Mouse (Mus musculus) urinary bladder, postnatal 4 days (tissue): ENCODE results near the gene Mepce.
"Not testable (repeated sequence)": the region's sequence is repeated elsewhere in the genome, so short reads cannot be mapped to it uniquely, and the experiment has no call there.

ENCODE experiments used
- DNase-seq, 2 experiments: peaks; one replicate each; pipeline ENCODE4 v3.0.0; 2021 to 2022; ENCODE audit warnings: low spot score in 2 of 2

The Mepce gene

DNA sequence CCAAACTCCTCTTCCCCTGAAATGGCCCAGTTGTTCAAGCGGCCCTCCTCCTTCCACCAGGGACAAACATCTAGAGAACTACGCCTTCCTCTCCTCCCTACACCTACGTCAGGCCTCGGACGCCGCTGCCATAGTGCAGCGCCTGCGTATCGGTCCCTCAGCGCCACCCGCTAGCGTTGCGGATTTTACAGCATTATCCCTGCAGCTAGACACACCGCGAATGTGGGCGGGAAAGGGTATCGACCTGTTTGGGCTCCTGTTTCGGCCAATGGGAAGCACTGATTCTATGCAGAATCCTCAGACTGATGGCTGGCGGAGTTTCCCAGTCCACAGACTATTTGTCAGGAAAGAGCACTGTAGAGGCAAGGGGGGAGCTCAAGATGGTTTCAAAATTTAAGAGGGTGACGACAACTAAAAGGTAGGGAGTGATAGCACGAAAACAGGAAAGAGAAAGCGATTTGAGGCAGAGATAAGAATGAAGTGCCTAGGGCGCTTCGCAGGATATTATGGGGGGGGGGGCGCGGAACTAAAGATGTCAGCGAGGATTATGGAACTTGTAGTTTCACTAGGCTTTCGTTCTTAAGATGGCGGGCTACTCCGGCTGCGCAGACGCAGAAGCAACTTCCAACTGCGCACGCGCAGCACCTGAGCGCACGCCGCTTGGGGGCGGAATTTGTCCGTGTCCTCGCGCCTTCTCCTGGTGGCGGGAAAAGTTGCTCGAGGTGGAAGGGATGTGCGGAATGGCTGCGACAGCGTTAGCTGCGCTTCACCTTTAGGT lies at the start of gene Mepce, which contains the start of gene Zcwpw1:
TSS of gene Mepce (minus strand) at position 505 of the 778 bp plus-strand sequence.
TSS of gene Zcwpw1 (plus strand) at position 648 of the 778 bp plus-strand sequence.
- peak; percentile 95 to 96 for DNase-seq

DNA sequence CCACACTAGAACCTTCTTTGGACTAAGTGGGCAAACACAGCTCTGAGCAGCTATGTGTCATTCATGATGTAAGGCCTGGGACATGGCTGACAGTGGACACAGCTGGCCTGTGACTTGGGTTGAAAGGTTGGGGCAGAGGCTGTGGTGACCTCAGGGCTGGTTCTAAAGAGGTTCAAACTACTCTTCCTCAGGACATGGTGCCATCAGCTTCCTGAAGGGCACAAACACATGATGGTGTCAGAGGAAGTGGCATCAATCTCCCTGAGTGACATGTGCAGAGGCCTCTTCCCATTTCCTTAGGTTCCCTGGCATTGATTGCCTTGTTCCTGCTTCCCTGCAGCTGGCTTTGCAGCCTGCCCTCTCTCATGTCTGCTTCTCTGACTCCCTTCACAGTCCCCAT lies 49.7 kb upstream of the Mepce start:
- DNase-seq, result not testable (repeated sequence)

DNA sequence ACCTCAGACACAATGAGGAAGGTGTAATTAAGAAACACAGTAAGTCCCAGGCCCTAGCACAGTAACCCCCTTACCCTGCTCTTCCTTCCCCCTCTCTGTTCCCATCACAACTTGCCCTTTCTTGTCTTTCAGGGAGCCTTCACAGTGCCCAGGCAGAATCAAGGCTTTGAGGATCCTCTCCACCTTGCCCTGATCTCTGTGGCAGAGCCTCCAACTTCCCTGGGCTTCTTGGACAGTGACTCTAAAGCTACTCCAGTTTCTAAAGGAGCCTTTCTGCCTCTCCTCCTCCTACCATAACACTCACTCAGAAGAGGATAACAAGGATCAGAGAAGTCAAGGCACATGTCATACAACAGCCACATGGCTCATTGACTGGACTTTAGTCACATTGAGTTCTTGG lies 49.2 kb upstream of the Mepce start:
- DNase-seq, result no peak

DNA sequence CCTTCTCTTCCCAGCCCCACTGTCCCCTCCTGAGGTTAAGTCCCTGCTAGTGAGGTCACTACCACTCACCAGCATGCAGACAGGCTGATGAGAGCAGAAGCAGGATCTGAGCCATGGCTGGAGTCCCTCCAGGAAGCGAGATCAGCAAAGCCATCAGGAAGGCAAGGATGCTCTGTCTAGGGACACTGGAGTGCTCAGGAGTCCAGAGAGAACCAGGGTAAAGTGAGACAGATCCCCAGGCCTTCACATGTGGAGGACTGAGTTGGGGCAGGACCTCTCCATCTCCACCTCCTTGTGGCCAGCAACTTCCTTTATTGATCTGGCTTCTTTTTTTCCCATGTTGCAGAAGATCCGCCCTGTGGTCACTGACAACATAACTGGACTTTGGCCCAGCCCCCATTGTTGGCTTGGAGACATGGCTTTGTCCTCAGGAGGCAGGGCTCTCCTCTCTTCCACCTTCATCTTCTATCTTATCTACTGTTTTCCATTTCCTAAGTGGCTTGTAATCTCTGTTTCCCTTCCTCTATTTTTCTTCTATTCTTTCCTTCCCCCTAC lies 48.6 kb upstream of the Mepce start, which contains the start of gene Pilra:
TSS of gene Pilra (minus strand) at position 316 of the 555 bp plus-strand sequence.
- DNase-seq, result not testable (repeated sequence)

DNA sequence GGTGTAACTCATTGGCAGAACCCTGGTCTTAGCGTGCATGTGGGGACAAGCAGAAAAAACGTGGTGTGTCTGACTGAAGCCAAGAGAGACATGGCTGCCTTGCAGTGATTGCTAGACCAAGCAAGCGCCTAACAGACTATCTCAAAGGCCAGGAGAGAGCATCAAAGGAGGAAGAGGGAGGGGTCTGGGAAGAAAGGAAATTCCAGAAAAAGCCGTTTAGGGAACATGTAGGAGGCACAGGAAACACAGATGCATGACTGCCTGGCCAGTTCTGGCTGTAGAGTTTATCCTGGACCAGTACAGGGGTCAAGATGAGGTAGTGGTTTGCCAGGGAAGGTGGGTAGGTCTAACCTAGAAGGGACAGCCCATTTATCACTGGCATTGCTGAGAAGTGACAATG lies 46.0 kb upstream of the Mepce start:
- DNase-seq, result no peak

DNA sequence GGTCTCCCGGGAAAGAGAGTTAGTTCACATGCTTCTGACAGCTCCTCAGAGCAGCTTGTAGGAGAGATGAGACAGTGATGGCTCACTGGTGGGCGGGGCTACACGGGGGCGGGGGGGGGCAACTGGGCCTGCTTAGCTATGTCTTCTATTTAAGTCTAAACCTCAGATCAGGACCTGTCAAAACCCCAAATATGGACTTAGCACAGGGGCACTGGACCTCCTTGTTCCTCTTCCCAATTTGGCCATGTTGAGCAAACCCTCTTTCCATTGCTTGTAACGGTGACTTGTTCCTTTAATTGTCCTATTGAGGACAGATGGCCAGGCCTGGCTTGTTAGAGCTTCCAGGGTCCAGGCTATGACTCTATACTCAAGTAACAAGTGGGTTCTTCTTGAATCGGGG lies 44.1 kb upstream of the Mepce start:
- DNase-seq, result no peak

DNA sequence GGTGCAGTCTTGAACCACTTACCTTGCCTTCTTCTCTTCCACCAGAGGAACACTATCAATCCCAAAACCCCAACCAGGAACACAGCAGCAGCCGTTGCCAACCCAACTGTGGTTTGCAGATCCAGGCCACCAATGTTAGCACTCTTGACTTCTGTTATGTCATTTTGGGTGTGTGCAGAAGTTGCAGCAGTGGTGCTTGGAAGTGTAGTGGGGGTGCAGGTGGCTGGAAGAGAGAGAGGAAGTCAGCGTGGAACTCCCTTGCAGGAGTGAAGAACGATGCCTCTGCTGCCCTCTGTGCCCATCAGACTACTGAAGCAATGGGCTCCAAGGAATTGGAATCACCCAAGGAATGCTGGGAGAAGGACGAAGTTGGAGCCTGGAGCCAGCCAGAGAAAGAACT lies 43.7 kb upstream of the Mepce start:
- no peak for DNase-seq

DNA sequence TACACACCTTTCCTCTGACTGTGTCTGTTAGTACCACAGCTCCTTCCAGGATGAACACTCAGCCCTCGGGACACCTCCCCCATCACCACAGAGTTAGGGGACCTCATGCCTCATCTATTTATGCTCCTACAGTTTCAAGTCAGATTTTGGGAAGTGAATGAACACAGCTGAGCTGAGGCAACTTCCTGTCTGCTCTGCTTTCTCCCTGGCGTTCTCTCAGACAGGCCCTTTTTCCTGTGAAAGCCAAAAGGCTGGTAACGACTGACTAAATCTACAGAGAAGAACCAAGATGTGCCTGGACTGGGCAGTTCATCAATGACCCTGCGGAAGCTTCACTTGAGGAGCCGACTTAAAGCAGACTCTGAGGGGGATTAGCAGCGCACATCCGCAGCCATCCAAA lies 42.8 kb upstream of the Mepce start:
- no peak for DNase-seq

- peak in 1 of 2 experiments; percentile 14 for DNase-seq
Observed at GRCm38 (mm10) chr5:137828694-137829093, 41.2 kb upstream of the Mepce start.

GRCm38 (mm10) chr5:137826421-137826820 lies 39.0 kb upstream of the Mepce start:
- DNase-seq, result peak in 1 of 2 experiments; percentile 9

DNA sequence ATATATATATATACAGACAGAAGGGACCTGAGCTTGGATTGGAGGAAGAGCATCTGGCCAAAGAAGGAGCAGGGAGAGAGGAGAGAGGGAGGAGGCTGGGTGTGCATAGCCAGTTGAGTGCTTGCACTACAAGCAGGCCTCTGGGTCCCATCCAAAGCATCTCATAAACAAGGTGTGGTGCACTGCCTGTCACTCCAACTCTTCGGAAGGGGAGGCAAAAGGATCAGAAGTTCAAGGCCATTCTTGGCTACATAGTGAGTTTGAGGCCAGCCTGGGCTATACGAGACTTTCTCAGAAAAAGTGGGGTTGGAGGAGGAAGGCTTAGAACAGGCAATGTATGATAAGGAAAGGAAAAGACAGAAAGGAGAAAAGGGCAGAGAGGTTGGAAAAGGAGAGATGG lies 38.5 kb upstream of the Mepce start:
- DNase-seq, result no peak

DNA sequence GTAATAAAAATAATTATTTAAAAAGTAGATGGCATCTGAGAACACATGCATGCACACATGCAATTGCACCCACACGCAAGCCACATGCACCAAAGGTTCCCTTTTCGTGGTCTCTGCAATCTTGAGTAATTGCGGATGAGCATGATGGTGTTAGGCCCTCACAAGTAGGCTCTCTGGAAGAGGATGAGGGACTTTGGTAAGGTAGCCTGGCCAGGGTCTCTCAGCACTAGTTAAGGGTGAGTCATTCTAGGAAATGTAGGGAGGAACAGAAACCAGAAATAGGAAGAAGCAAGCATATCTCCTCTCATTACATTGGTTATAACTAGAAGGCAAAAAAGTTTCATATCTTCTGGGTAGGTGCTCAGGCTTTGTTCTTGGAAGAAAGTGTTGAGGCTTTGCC lies 37.6 kb upstream of the Mepce start:
- peak in 1 of 2 experiments; percentile 5 for DNase-seq

GRCm38 (mm10) chr5:137823455-137824045 lies 36.1 kb upstream of the Mepce start:
- DNase-seq, result peak in 1 of 2 experiments; percentile 52

DNA sequence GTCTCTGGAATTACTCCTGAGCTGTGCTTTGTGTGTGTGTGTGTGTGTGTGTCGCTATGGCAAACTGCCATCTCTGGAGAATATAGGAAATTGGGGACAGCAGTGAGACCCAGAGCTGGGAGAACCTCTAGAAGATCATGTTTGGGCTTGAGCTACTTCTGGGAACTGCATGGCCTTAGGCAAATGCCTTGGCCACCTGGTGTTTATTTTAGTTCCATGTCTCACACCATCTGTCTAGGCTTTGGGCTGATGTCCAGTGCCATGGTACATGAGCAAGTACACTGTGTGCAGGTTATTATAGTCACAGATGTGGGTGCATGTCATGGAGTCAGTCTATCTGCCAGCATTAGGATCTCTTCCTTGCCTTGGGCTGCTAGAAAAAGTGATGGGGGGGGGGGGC lies 35.1 kb upstream of the Mepce start:
- DNase-seq, result peak in 1 of 2 experiments; percentile 13

GRCm38 (mm10) chr5:137822126-137822525 lies 34.7 kb upstream of the Mepce start:
- DNase-seq, result no peak

DNA sequence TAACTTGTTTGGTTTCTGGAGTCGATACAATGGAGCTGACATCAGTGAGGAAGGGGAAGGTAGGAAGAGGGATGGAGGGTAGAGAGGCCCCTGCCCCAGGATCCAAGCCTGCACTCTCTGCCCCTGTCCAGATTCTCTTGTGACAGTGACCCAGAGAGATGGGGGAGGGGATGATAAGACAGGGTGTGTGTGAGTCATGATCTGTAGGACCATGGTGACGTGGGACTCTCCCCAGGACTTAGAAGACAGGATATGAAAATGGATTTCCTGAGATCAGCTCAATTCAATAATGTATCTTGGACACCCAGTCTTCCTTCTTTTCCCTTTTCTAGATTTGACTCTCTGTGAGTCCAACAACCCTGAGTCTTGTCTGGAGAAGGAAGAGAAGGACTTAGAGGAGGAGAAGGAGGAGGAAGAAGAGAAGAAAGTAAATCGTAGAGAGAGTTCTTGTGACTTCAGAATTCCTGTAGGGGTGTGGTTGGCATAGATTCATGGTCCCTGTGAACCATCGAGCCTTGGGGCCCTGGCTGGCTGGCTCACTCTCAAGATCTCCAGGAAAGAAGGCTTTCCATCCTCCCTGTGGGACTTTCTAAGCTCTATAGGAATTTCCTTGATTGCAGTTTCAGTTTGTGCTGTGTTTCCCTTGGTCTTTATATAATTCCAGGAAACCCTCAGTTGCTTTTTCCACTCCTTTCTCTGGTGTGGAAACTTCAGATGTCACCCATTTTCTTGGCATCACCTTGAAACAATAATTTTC lies 30.2 kb upstream of the Mepce start:
- DNase-seq, result peak in 1 of 2 experiments; percentile 20

DNA sequence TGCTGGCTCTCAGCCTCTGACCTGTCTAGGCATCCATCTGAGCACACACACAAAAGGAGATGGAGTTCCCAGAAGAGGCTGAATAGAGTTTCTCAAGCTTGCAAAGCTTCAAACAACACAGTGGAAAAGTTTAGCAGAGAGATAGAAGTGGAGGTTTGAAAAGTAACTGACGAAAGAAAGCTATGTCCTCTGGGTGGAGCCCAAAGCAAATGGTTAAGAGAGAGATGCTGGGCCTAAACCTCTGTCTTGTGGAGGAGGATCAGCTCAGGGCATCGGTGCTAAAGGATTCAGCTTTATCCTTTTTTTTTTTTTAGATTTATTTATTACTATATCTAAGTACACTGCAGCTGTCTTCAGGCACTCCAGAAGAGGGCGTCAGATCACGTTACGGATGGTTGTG lies 20.9 kb upstream of the Mepce start:
- DNase-seq, result peak in 1 of 2 experiments; percentile 6

GRCm38 (mm10) chr5:137806158-137806557 lies 18.7 kb upstream of the Mepce start:
- DNase-seq, result no peak

DNA sequence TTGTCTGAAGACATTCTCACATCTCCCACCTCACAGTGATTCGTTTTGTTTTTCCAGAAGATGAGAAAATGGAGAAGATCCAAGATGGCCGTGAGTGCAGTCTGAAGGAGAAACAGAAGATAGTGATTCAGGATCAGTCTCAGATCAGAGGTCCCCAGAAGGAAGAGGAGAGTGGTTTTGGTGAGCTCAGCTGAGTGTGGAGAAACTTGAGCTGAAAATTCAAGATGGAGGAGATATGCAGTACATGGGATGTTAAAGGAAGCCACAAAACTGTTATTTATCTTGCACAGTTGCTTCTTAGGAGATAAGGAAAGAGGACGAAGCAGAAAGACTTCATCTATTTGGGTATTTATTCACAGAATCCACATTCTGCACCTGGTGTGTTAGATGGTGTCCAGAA lies 13.5 kb upstream of the Mepce start:
- DNase-seq, result no peak

- DNase-seq, result no peak
Observed at GRCm38 (mm10) chr5:137796606-137797005, 9.2 kb upstream of the Mepce start.

DNA sequence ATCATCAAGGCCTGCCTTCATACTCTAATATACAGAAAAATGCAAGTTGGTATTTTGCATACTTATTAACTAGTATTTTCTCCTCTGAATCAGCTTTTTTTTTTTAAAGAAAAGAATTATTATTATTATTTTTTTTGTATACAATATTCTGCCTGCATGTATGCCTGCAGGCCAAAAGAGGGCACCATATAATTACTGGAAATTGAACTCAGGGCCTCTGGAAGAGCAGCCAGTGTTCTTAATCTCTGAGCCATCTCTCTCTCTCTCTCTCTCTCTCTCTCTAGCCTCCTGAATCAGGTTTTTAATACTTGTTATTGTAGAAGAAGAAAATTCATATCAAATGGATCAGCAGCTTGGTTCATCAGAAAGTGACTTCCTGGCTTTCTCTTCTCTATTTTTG lies 4.1 kb upstream of the Mepce start:
- no peak for DNase-seq

- DNase-seq, result no peak
Observed at GRCm38 (mm10) chr5:137788946-137789531, 1.6 kb upstream of the Mepce start.
